Mouse (Mus musculus): ENCODE results near the gene Rpap1.

The Rpap1 gene

GRCm38 (mm10) chr2:119787206-119787883, at the start of gene Rpap1:
Gene Rpap1 (minus strand): TSS chr2:119787537.
- peak; percentile 93 for DNase-seq (ENCODE audit: low spot score)

GRCm38 (mm10) chr2:119834231-119834630, 46.9 kb upstream of the Rpap1 start:
- DNase-seq (ENCODE audit: low spot score), result no peak

DNA sequence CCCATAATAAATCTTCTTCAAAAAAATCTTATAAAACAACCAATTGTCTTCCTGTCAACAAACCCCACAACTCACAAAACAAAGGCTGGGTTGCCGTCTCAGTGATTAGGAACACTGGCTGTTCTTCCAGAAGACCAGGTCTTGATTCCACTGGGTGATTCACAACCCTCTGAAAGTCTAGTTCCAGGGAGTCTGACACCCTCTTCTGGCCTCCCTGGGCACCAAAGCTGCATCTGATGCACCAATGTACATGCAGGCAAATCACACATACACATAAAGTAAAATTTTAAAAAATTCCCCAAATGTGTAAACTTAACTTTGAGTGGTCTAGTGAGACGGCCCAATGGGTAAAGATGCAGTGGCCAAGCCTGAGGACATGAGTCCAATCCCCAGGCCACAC, 43.2 kb upstream of the Rpap1 start:
- DNase-seq (ENCODE audit: low spot score), result no peak

GRCm38 (mm10) chr2:119821136-119821535, 33.8 kb upstream of the Rpap1 start:
- no peak for DNase-seq (ENCODE audit: low spot score)

- no peak for DNase-seq (ENCODE audit: low spot score)
These were observed 31.4 kb upstream of the Rpap1 start for GRCm38 (mm10) chr2:119818668-119819272.

- no peak for DNase-seq (ENCODE audit: low spot score)
These were observed 29.7 kb upstream of the Rpap1 start for GRCm38 (mm10) chr2:119817047-119817446.

DNA sequence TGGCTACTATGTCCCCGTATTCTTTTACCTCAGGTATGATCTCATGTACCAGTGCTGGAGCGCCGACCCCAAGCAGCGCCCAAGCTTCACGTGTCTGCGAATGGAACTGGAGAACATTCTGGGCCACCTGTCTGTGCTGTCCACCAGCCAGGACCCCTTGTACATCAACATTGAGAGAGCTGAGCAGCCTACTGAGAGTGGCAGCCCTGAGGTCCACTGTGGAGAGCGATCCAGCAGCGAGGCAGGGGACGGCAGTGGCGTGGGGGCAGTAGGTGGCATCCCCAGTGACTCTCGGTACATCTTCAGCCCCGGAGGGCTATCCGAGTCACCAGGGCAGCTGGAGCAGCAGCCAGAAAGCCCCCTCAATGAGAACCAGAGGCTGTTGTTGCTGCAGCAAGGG, 29.3 kb upstream of the Rpap1 start:
- no peak for DNase-seq (ENCODE audit: low spot score)

GRCm38 (mm10) chr2:119814376-119814933, 27.1 kb upstream of the Rpap1 start:
- DNase-seq (ENCODE audit: low spot score), result no peak

DNA sequence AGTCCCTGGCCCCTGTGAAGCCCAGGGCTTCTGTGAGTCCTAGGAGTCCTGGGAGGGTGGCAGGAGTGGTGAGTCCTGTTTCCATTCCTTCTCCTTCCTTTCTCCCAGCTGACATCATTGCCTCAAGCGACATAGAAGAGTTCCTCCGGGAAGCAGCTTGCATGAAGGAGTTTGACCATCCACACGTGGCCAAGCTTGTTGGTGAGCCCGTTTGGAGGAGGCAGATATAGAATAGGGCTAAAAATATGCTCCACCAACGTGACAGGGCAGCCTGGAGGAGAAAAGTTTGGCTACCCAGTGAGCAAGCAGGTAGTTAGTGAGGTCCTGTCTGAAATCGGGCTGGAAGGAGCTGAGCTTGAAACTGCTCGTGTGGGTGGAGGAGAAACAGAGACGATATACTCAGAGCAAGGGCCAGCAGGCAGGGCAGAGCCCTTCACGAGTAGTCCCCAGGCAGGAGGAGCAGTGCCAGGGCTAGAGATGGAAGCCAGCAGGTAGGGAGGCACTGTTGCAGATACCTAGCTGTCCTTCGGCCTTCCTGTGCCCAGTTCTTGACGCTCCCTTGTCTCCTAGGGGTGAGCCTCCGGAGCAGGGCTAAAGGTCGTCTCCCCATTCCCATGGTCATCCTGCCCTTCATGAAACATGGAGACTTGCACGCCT, 24.3 kb upstream of the Rpap1 start:
- DNase-seq (ENCODE audit: low spot score), result no peak

DNA sequence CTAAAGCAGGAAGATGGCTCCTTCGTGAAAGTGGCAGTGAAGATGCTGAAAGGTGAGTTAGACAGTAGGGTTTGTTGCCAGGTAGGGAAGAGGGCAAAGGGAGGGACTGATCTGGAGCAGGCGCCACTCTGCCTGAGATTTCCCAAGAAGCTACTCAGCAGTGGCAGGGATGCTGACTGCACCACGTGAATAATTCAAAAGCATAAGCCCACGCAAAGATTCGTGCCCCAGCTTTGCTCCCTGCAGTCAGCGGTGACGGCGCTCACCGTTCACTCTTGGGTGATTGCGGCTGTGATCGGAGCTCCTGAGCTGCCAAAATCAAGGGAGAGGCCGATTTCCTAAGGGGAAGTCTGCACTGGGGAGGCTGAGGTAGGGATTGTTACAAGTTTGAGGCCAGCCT, 23.6 kb upstream of the Rpap1 start:
- DNase-seq (ENCODE audit: low spot score), result no peak

- DNase-seq (ENCODE audit: low spot score), result no peak
These were observed 21.5 kb upstream of the Rpap1 start for GRCm38 (mm10) chr2:119808881-119809280.

- DNase-seq (ENCODE audit: low spot score), result no peak
These were observed 21.1 kb upstream of the Rpap1 start for GRCm38 (mm10) chr2:119808438-119808837.

DNA sequence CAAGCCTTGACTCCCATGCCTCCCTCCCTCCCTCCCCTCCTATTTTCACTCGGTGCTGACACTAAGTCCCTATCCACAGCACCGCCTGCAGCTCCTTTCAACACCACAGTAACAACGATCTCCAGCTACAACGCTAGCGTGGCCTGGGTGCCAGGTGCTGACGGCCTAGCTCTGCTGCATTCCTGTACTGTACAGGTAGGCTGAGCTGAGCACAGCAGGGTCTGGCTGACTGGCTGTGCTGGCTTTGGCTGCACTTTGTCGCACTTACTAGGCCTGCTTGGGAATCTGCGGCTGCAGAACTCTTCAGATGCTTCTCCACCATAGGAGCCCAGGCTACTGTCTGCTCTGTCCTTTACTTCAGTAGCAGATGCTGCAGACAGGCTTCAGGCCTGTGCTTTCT, 18.2 kb upstream of the Rpap1 start:
- DNase-seq (ENCODE audit: low spot score), result no peak

DNA sequence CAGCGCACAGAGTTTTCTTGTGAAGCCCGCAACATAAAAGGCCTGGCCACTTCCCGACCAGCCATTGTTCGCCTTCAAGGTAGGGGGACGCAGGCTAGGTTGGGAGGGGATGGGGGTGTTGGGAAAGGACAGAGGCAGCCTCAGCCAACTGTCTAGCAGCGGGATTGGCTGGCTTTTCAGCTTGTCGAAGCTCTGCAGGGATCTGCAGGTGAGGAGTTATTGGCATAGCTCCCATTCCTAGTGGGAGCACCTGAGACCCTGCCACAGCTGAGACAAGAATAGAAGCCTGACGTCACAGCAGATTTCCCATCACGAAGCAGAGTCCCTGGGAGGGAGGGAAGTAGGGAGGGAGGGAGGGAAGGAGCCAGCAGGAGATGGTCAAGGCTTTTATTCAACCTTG, 17.4 kb upstream of the Rpap1 start:
- no peak for DNase-seq (ENCODE audit: low spot score)

DNA sequence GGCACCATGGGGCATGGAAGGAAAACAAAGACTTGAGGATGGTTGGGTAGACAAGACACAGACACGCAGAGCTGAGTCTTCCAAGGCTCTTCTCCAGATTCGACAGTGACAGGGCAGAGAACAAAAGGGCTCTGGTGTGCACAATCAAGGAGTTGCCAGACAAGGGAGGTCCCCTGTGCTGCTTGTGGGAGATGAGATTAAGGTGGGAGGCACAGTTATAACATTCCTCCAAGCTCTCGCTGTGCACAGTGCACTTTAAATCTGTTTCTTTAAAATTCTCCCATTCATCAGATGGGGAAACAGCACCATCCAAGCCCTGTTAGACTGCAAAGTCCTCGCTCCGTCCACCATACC, 16.9 kb upstream of the Rpap1 start:
- DNase-seq (ENCODE audit: low spot score), result no peak

DNA sequence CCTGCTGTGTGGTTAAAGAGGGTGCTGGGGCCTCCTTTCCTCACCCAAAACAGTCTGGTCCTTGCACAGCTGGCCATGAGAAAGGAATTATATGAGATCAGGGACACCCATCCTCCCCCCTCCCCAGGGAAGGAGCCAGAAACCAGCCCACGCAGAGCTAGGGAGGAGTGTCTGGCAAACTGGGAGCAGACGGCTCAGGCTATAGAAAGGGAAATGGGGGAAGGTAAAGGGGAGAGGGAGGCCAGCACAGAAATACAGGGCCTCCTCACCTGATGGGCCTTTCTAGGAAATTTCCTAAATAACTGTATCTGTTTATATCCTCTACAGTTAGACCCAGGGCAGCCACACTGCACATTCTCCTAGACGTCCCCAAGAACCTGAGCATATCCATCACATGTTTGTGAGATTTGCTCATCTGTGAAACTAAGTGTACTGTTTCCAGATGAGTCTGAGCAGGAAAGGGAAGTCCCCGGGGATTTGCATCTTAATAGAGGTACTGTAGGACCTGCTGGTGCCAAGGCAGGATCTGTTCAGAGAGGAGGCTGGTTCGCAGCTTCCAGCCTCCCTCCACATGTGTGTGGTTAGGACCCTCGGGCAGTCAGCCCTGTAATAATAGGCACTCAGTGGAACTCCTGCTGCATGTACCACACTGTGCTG, 16.4 kb upstream of the Rpap1 start:
- DNase-seq (ENCODE audit: low spot score), result no peak

DNA sequence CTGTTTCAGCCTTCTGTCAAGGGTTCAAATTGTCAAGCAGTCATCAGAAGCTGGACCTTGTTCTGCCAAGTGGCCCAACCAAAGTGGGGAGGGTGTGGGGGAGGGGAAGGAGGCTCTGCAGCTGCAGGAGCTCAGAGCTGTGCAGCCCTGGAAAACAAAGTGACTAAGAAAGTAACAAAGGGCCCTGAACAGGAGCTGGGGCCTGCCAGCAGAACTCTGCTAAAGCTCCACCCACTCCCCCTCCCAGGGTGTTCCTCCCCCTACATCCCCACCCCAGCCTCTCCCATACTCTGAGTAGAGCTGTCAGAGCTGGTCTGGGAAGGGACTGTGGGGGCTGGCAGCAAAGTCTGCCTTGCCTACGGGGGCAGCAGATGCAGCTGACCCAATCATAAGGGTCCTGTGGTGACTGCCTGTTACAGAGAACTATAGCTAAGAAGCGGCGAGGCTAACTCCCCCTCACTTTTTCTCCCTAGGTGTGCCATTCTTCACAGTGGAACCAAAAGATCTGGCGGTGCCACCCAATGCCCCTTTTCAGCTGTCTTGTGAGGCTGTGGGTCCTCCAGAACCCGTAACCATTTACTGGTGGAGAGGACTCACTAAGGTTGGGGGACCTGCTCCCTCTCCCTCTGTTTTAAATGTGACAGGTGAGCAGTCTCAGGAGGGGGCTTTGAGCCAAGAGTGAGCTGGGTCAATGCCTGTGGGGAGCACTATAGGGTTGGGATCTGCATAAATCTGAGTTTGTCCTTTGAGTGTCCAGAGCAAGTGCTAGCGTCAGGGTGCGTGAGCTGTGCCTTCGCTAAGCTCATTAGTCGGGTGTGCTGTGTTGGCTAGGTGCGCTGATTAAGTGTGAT, 15.7 kb upstream of the Rpap1 start:
- DNase-seq (ENCODE audit: low spot score), result peak; percentile 74

DNA sequence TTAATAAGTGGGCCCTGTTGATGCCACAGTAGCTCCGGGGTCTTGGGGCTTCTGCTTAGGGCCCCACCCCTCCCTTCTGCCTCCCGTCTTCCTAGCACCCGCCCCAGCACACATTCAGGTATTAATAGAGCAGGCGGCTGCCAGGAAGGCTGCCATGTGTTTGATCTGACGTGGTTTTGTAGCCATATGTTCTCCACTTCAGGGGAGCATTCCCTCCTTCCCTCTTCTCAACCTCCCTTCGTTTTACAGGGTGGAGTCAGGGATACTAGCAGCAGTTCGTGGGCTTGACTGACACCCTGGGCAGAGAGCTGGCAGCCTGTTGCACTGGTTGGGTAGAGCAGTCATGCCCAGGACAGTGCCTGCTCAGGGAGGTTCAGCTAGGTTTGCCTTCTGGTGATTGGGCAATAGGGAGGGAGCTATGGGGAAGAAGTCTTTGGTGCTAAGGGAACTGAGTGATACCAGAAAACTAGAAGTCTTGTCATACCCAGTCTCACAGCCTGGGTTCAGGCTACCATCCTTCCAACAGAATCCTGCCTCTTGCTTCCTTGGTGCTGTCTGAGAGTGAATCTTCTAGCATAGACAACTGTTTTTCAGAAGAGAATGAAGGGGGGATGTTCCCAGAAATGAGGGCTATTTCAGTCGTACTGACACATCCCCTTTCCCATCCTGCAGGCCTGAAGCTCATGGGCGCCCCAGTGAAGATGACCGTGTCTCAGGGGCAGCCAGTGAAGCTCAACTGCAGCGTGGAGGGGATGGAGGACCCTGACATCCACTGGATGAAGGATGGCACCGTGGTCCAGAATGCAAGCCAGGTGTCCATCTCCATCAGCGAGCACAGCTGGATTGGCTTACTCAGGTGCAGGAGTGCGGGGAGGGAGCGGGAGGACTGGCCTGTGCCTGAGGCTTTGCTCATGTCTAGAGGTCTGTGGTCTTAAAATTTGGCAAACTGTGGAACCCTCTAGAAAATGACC, 13.8 kb upstream of the Rpap1 start:
- no peak for DNase-seq (ENCODE audit: low spot score)

GRCm38 (mm10) chr2:119799961-119800550, 12.7 kb upstream of the Rpap1 start:
- DNase-seq (ENCODE audit: low spot score), result peak; percentile 53
